Mouse (Mus musculus) brain, embryonic 14.5 days (tissue): ENCODE measurements at regions not wholly inside any gene's neighbourhood (a gene's known extent, or its start where the extent isn't known, plus 50 kb on each side); places are given as distances from the start of the nearest gene placed in this dataset.

ENCODE experiments used
- DNase-seq: peaks from one replicate; pipeline ENCODE4 v3.0.0-alpha.2; 2011; ENCODE audit warnings: low read depth
- CTCF ChIP-seq: fragments of 200-500 bp; IDR thresholded peaks from 2 replicates; pipeline ENCODE4 v1.5.1; 2012; ENCODE audit warnings: inconsistent platforms, mild to moderate bottlenecking, moderate library complexity, borderline replicate concordance; ENCODE audit not compliant: insufficient read depth, insufficient read length; ENCODE audit errors: extremely low read depth
- POLR2A ChIP-seq: fragments of 200-500 bp; IDR thresholded peaks from 2 replicates; pipeline ENCODE4 v1.6.1; 2012; ENCODE audit warnings: mild to moderate bottlenecking, inconsistent platforms, borderline replicate concordance; ENCODE audit not compliant: poor library complexity, insufficient read depth, insufficient read length, severe bottlenecking; ENCODE audit errors: extremely low read depth

DNA sequence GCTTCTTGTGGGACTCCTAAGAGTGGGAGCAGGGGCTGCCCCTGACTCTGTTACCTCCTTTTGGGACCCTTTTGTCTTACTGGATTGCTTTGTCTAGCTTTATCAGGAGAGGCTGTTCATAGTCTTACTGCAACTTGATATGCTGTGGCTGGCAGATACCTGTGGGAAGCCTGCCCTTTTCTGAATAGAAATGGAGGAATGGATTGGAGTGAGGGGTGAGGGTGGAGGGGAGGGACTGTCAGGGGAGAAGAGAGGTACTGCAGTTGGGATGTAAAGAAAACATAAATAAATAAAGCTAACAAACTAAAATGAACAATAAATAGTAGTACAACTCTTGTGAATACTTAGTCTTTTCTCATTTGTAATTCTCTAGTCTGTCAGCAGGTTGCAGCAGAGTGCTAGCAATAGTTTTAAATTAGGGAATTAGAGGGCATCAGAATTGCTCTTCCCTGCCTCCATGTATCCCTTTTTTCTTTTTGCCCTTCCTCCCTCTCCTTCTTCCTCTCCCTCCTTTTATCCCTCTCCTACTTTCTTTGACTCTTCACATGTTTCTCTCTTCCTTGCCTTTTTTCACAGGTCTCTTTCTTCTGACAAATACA is 72.0 kb upstream of the Dock10 start:
- TF ChIP-seq CTCF: peak; percentile 36
- no peak for TF ChIP-seq POLR2A
- peak; percentile 73 for DNase-seq

DNA sequence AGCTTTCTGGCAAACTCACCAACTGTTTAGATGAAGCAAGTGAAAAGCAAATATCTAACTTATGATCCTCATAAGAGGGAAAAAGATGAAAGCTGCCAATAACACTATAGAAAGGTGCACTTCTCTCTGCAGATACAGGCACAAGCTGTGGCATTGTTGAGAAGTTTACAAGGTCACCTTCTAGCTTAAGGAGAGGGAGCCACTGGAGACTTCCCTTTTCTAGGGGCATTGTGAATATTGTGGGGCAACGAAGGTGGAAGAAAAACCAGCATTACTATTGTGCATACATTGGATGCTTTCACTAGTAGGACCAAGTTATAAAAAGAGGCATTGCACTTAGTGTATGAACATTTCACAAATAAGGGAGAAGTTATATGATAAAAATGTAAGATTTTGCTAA is 68.1 kb upstream of the Dock10 start:
- TF ChIP-seq POLR2A: no peak
- no peak for DNase-seq

DNA sequence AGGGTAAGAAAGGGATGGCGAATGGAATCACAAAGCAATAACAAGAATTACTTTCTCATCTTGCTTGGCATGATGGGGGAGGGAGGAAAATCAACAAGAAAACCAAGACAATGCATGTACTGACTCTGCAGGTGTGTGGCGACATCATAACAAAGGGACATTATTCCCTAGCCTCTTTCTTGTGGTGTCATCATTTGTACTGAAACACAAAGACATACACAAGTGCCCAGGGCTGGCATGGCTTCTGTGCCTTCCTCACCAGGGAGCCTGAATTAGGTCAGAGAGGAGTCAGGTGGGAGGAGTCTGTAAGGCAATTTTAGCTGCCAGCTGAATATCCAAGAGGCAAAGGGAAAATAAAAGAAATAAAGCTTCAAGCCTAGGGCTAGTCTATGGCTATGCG is 65.6 kb upstream of the Dock10 start:
- no peak for TF ChIP-seq POLR2A
- peak; percentile 24 for DNase-seq

DNA sequence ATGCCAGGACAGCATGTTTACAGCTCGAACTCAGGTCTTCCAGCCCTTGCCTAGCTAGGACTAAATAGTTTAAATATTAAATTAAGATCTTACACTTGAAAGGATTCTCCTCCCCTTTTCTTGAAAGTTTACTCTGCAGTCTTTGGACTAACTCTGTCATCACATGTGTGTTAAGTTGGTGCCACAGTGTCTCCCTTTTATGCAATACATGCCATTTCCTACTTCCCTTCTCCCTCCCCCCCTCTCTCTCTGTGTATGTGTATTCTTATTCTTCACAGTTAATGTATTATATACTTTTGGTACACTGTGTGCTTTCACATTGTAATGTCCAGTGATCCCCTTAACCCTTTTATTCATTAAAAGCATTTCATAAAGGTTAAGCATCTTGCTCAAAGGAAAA is 63.9 kb upstream of the Dock10 start:
- no peak for DNase-seq
- TF ChIP-seq CTCF (no peak), POLR2A (no peak)

DNA sequence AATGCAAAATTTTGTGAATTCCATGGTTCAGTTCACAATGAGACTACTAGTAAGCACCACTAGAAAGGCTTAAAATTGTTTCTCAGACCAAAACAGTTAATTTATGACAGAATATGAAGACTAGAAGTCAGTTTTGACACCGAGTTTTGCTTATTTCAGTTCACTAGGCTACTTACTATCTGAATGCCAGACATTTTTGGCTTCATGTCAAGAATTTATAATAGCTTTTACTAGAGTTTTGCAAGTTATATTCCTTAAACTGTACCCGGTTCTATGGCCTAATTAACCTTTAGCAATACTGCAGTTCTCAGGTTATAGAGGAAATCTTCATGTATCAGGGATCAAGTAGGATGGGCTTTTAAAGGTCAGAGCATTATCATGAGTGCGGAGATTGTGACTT is 54.6 kb upstream of the Dock10 start:
- DNase-seq: no peak
- TF ChIP-seq CTCF: no peak
- TF ChIP-seq POLR2A: no peak
